Mouse (Mus musculus) lung, adult 2 months (tissue): ENCODE results near the gene Zfp809.

ENCODE experiments used
- CTCF ChIP-seq: fragments of 200-500 bp; IDR thresholded peaks from 2 replicates; pipeline ENCODE4 v1.5.1; 2011; ENCODE audit warnings: mild to moderate bottlenecking, low read length, control low read depth; ENCODE audit not compliant: insufficient read depth
- POLR2A ChIP-seq: fragments of 200-500 bp; IDR thresholded peaks from 2 replicates; pipeline ENCODE4 v1.6.1; 2011; ENCODE audit warnings: low read depth, mild to moderate bottlenecking, control low read depth, low read length, borderline replicate concordance; ENCODE audit errors: extremely low read depth

DNA sequence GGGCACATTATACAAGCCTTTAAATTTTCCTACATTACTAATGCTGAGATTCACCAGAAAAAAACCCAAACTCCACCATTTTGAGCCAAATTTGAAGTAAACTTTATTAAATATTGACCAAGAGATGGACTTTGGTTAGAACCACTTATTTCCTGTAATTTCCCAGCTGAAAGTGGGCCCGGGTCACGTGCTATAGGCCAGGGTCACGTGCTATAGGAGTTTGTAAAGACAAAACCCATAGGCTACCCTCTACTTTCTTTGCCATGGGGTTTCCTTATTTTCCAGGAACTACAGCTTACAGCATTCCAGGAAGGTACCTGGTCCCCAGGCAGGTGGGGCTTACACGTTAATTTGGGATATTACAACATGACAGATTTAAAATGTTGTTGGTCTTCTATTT lies 1.4 kb upstream of the Zfp809 start:
- no peak for TF ChIP-seq CTCF
- no peak for TF ChIP-seq POLR2A
